Mouse (Mus musculus): ENCODE measurements around the gene Dnajc11. TPM values are rescaled to one million over a fixed set of nuclear protein-coding genes. Genes with fewer than 3 reads are reported as not detected.

Gene Dnajc11
- polyA plus RNA-seq, 1 experiment from 2014 or later = 47.5 TPM

DNA sequence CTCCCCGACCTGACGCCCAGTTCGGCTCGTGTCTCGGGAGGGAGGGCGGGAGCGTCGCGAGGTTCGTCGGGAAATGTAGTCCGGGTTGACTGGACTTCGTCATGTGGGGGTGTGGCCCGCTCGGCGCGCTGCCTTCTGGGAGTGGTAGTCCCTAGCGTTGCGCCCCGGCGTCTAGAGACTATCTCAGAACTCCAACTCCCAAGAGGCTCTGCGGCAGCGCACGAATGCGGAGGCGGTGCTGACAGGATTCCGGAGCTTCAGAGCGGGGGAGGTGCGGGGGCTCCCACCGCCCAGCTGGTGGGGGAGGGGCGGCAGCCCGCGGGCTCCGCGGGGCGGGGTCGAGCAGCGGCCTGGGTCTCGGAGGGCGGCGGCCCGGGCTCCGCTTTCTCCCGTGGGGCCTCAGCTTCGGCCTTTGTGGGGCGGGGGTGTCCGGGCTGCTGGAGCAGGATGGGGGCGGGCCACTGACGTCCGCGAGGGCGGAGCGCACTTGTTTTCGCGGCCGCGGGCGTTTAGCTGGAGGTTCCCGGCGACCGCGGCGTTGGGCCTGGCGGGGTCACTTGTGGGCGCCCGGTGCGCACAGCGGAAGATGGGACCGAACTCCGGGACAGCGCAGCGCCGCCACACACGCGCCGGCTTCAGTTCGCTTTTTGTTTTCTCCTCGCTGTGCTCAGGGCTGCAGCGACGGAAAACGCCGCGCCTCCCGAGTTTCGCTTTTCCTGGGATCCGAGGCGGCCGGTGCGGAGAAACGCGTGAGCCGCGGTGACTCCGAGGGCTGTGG is 62.9 kb downstream of the Dnajc11 start, which contains the start of gene Phf13:
Gene Phf13 (minus strand): TSS at position 86 of the 778 bp plus-strand sequence.
- ATAC-seq (ENCODE audit: low read depth) (peak; percentile 97), DNase-seq (ENCODE audit: low spot score) (peak; percentile 100)
- peak within 1 kb of the TSS; percentile 91 for H3K27ac ChIP-seq (replicated peaks; ENCODE audit: low read depth, low read length)
- no peaks in the 10 kb centered on the region for H3K9me3 ChIP-seq (ENCODE audit: control insufficient read depth, low read length)
- H3K4me1 ChIP-seq (ENCODE audit: control insufficient read depth, insufficient read depth, low read length) = peaks cover 19% of the 10 kb centered on the region
- H3K4me2 ChIP-seq (ENCODE audit: low read depth, low read length) = peak within 1 kb of the TSS; percentile 88
- peak within 1 kb of the TSS; percentile 95 for H3K9ac ChIP-seq (ENCODE audit: low read depth, low read length)
- peaks cover 22% of the 10 kb centered on the region for H3K36me3 ChIP-seq (ENCODE audit: control insufficient read depth, insufficient read depth, low read length)
- WGBS = 0% methylated on average over 58 of the region's 94 CpGs
- H3K4me3 ChIP-seq (ENCODE audit: low read depth, low read length) = peak within 1 kb of the TSS; percentile 100
- no peaks in the 10 kb centered on the region for H3K27me3 ChIP-seq (replicated peaks; ENCODE audit: control insufficient read depth, insufficient read depth, low read length)

DNA sequence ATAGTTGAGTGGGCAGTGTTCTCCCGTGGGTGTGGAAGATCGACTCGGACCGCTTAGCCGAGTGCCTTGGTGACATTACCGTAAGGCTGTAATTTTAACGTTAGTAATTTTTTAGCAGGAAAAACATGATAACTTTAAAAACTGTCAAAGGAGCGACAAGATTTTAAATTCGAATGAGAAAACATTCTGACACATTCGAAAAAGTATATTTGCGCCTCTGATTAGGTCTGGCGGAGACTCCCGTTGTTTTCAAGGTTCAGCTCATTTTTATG is 63.4 kb downstream of the Dnajc11 start:
- DNase-seq (ENCODE audit: low spot score) (no peak), ATAC-seq (ENCODE audit: low read depth) (no peak)
- Histone ChIP-seq H3K4me3 (ENCODE audit: low read depth, low read length) (peak overlapping the region; percentile 100), H3K4me1 (ENCODE audit: control insufficient read depth, insufficient read depth, low read length) (peaks cover 19% of the 10 kb centered on the region), H3K9me3 (ENCODE audit: control insufficient read depth, low read length) (no peaks in the 10 kb centered on the region), H3K9ac (ENCODE audit: low read depth, low read length) (peak overlapping the region; percentile 82), H3K27me3 (replicated peaks; ENCODE audit: control insufficient read depth, insufficient read depth, low read length) (no peaks in the 10 kb centered on the region), H3K27ac (replicated peaks; ENCODE audit: low read depth, low read length) (peak overlapping the region; percentile 91), H3K36me3 (ENCODE audit: control insufficient read depth, insufficient read depth, low read length) (peaks cover 17% of the 10 kb centered on the region), H3K4me2 (ENCODE audit: low read depth, low read length) (peak overlapping the region; percentile 62)
- WGBS = 3% methylated on average over 13 of the region's 13 CpGs

DNA sequence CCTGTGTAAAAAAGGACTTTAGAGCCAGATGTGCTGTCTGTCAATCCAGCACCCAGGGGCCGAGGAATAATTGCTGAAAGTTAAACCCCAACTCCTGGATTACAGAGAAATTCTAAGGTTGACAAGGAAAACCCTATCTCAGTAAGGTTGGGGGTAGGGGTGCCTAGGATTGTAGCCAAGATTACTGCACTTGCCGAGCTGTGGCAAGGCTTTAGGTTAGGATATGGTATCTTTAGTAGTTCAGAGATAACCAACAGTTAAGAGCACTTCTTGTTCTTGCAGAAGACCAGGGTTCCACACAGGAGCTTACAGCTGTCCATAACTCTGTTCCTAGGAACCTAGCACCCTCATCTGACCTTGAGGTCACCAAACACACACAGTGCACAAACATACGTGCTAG is 64.2 kb downstream of the Dnajc11 start:
- Histone ChIP-seq H3K9ac (ENCODE audit: low read depth, low read length) (no peak overlapping the region; the same call in 1 of the 2 replicates), H3K9me3 (ENCODE audit: control insufficient read depth, low read length) (no peaks in the 10 kb centered on the region), H3K4me3 (ENCODE audit: low read depth, low read length) (peak overlapping the region; percentile 100; the same call in 1 of the 2 replicates), H3K4me2 (ENCODE audit: low read depth, low read length) (peak overlapping the region; percentile 62), H3K36me3 (ENCODE audit: control insufficient read depth, insufficient read depth, low read length) (peaks cover 9% of the 10 kb centered on the region), H3K4me1 (ENCODE audit: control insufficient read depth, insufficient read depth, low read length) (peaks cover 19% of the 10 kb centered on the region), H3K27ac (replicated peaks; ENCODE audit: low read depth, low read length) (no peak overlapping the region), H3K27me3 (replicated peaks; ENCODE audit: control insufficient read depth, insufficient read depth, low read length) (no peaks in the 10 kb centered on the region)
- DNase-seq (ENCODE audit: low spot score) (no peak), ATAC-seq (ENCODE audit: low read depth) (no peak)
- WGBS = 55% methylated on average over 3 of the region's 3 CpGs

DNA sequence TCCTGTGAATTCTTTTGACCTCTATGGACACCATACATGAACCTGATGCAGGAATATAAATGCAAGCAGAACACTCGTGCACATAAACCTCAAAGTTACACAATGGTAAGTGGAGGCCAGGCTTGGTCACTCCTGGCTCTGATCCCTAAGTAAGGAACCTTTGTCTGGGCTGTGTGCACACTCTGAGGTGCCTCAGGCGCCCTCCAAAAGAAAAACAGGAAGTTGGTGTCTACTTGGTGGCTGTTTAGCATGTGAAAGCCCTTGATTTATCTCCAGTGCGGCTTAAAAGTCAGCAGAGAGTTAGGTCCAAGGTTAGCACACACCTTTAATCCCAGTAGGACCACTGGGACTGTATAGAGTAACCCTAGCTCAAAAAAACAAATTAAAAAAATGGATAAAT is 66.0 kb downstream of the Dnajc11 start:
- WGBS = 51% methylated on average over 3 of the region's 3 CpGs

DNA sequence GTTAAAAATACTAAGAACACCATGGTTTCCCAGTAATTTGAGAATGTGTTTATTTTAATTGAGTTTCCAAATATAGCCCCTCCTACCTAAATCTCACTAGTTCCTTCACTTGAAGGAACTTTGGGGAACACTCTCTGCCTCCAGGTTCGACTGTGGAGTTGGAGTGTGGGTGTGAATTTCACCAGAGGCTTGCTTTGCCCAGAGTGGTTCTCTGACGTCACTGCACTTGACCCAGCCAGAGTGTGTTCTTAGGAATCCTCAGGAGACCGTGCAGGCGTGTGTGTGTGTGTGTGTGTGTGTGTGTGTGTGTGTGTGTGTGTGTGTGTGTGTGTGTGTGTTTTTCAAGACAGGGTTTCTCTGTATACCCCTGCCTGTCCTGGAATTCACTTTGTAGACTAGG is 67.4 kb downstream of the Dnajc11 start:
- no peak for ATAC-seq (ENCODE audit: low read depth)
- Histone ChIP-seq H3K4me2 (ENCODE audit: low read depth, low read length) (no peak overlapping the region), H3K4me1 (ENCODE audit: control insufficient read depth, insufficient read depth, low read length) (peaks cover 8% of the 10 kb centered on the region; the same call in 1 of the 2 replicates), H3K4me3 (ENCODE audit: low read depth, low read length) (no peak overlapping the region), H3K27me3 (replicated peaks; ENCODE audit: control insufficient read depth, insufficient read depth, low read length) (no peaks in the 10 kb centered on the region), H3K9ac (ENCODE audit: low read depth, low read length) (no peak overlapping the region), H3K9me3 (ENCODE audit: control insufficient read depth, low read length) (no peaks in the 10 kb centered on the region), H3K36me3 (ENCODE audit: control insufficient read depth, insufficient read depth, low read length) (no peaks in the 10 kb centered on the region), H3K27ac (replicated peaks; ENCODE audit: low read depth, low read length) (no peak overlapping the region)
- 33% methylated on average over 4 of the region's 4 CpGs for WGBS
- DNase-seq (ENCODE audit: low spot score) = no peak

More for the DNA sequence above, 66.0 kb downstream of the Dnajc11 start:
- DNase-seq (ENCODE audit: low spot score) = no peak
- Histone ChIP-seq H3K27me3 (replicated peaks; ENCODE audit: control insufficient read depth, insufficient read depth, low read length) (no peaks in the 10 kb centered on the region), H3K27ac (replicated peaks; ENCODE audit: low read depth, low read length) (no peak overlapping the region), H3K9me3 (ENCODE audit: control insufficient read depth, low read length) (no peaks in the 10 kb centered on the region), H3K4me2 (ENCODE audit: low read depth, low read length) (no peak overlapping the region), H3K36me3 (ENCODE audit: control insufficient read depth, insufficient read depth, low read length) (no peaks in the 10 kb centered on the region), H3K4me3 (ENCODE audit: low read depth, low read length) (no peak overlapping the region), H3K9ac (ENCODE audit: low read depth, low read length) (no peak overlapping the region), H3K4me1 (ENCODE audit: control insufficient read depth, insufficient read depth, low read length) (peaks cover 8% of the 10 kb centered on the region; the same call in 1 of the 2 replicates)
- no peak for ATAC-seq (ENCODE audit: low read depth)

DNA sequence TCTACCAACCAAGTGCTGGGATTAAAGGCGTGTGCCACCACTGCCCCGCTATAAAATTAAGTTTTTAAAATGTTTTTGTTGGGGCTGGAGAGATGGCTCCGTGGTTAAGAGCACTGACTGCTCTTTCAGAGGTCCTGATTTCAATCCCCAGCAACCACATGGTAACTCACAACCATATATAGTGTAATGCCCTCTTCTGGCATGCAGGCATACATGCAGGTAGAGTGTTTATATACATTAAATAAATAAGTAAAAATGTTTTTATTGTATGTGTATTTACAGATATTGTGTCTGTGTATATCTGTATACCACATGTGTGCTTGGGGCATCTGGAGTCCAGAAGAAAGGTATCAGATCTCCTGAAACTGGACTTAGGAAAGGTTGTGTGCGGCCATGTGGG is 67.8 kb downstream of the Dnajc11 start:
- Histone ChIP-seq H3K4me1 (ENCODE audit: control insufficient read depth, insufficient read depth, low read length) (peaks cover 8% of the 10 kb centered on the region; the same call in 1 of the 2 replicates), H3K9ac (ENCODE audit: low read depth, low read length) (no peak overlapping the region), H3K27ac (replicated peaks; ENCODE audit: low read depth, low read length) (no peak overlapping the region), H3K4me3 (ENCODE audit: low read depth, low read length) (no peak overlapping the region), H3K9me3 (ENCODE audit: control insufficient read depth, low read length) (no peaks in the 10 kb centered on the region), H3K27me3 (replicated peaks; ENCODE audit: control insufficient read depth, insufficient read depth, low read length) (no peaks in the 10 kb centered on the region), H3K4me2 (ENCODE audit: low read depth, low read length) (no peak overlapping the region), H3K36me3 (ENCODE audit: control insufficient read depth, insufficient read depth, low read length) (no peaks in the 10 kb centered on the region)
- ATAC-seq (ENCODE audit: low read depth) (no peak), DNase-seq (ENCODE audit: low spot score) (no peak)
- WGBS = 66% methylated on average over 4 of the region's 4 CpGs

DNA sequence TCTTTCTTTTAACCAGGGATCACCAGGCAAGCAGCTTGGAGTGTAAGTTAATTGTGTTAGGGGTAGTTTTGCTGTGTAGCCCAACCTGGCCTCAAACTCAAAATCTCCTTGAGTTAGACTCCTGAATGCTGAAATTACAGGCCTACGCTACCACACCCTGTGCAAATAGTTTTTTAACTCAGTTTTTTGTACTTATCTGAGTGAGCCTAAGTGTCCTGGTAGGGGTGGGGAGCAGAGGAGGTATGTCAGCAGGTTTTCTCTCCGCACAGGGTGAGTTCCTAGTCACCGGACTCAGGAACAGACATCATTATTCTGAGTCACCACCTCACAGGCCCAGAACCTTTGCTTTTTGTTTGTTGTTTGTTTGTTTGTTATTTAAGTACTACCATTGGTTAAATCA is 68.6 kb downstream of the Dnajc11 start:
- H3K4me2 ChIP-seq (ENCODE audit: low read depth, low read length) = no peak overlapping the region
- ATAC-seq (ENCODE audit: low read depth) (no peak), DNase-seq (ENCODE audit: low spot score) (no peak)
- H3K9ac ChIP-seq (ENCODE audit: low read depth, low read length) = no peak overlapping the region
- no peaks in the 10 kb centered on the region for H3K27me3 ChIP-seq (replicated peaks; ENCODE audit: control insufficient read depth, insufficient read depth, low read length)
- no peaks in the 10 kb centered on the region for H3K36me3 ChIP-seq (ENCODE audit: control insufficient read depth, insufficient read depth, low read length)
- 90% methylated on average over 3 of the region's 3 CpGs for WGBS
- H3K4me1 ChIP-seq (ENCODE audit: control insufficient read depth, insufficient read depth, low read length) = peaks cover 7% of the 10 kb centered on the region; the same call in 1 of the 2 replicates
- no peaks in the 10 kb centered on the region for H3K9me3 ChIP-seq (ENCODE audit: control insufficient read depth, low read length)
- H3K4me3 ChIP-seq (ENCODE audit: low read depth, low read length) = no peak overlapping the region
- no peak overlapping the region for H3K27ac ChIP-seq (replicated peaks; ENCODE audit: low read depth, low read length)

DNA sequence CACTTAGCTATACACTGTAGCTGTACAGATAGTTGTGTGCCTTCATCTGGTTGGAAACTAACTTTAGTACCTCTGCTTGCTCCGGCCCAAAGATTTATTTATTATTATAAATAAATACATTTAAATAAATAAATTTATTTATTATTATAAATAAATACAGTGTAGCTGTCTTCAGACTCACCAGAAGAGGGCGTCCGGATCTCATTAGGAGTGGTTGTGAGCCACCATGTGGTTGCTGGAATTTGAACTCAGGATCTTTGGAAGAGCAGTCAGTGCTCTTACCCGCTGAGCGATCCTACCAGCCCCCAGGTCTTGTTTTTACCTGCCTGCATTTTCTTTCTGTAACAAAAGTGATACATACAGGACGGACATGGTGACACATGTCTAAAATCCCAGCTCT is 72.6 kb downstream of the Dnajc11 start:
- Histone ChIP-seq H3K4me3 (ENCODE audit: low read depth, low read length) (no peak overlapping the region), H3K4me2 (ENCODE audit: low read depth, low read length) (no peak overlapping the region), H3K4me1 (ENCODE audit: control insufficient read depth, insufficient read depth, low read length) (peaks cover 23% of the 10 kb centered on the region), H3K27ac (replicated peaks; ENCODE audit: low read depth, low read length) (no peak overlapping the region), H3K9me3 (ENCODE audit: control insufficient read depth, low read length) (no peaks in the 10 kb centered on the region), H3K9ac (ENCODE audit: low read depth, low read length) (no peak overlapping the region), H3K27me3 (replicated peaks; ENCODE audit: control insufficient read depth, insufficient read depth, low read length) (no peaks in the 10 kb centered on the region), H3K36me3 (ENCODE audit: control insufficient read depth, insufficient read depth, low read length) (no peaks in the 10 kb centered on the region)
- 78% methylated on average over 6 of the region's 6 CpGs for WGBS
- ATAC-seq (ENCODE audit: low read depth) (no peak), DNase-seq (ENCODE audit: low spot score) (no peak)

DNA sequence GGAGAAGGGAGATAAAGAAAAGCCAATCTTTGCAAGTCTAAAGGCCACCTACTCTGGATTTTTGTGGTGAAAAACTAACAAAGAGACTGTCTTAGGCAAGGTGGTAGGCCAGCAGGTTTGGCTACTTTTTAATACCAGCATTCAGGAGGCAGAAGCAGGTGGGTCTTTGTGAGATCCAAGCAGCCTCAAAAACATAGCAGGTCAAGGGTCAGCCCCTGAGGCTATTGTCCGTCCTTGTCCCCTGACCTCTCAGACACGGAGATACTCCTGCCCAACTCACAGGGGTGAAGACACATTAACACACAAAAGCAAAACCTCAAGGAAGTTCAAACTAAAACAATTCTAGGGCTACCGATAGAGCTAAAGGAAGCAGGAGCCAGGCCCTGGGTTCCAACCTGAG is 73.3 kb downstream of the Dnajc11 start:
- ATAC-seq (ENCODE audit: low read depth) (no peak), DNase-seq (ENCODE audit: low spot score) (no peak)
- H3K9ac ChIP-seq (ENCODE audit: low read depth, low read length) = no peak overlapping the region
- no peaks in the 10 kb centered on the region for H3K36me3 ChIP-seq (ENCODE audit: control insufficient read depth, insufficient read depth, low read length)
- peaks cover 23% of the 10 kb centered on the region for H3K4me1 ChIP-seq (ENCODE audit: control insufficient read depth, insufficient read depth, low read length)
- no peak overlapping the region for H3K4me2 ChIP-seq (ENCODE audit: low read depth, low read length)
- H3K9me3 ChIP-seq (ENCODE audit: control insufficient read depth, low read length) = no peaks in the 10 kb centered on the region
- H3K4me3 ChIP-seq (ENCODE audit: low read depth, low read length) = no peak overlapping the region
- no peaks in the 10 kb centered on the region for H3K27me3 ChIP-seq (replicated peaks; ENCODE audit: control insufficient read depth, insufficient read depth, low read length)
- WGBS = 24% methylated on average over 3 of the region's 3 CpGs
- no peak overlapping the region for H3K27ac ChIP-seq (replicated peaks; ENCODE audit: low read depth, low read length)

All from embryonic facial prominence, embryonic 14.5 days (tissue).